Mouse (Mus musculus) spleen, adult 2 months (tissue): ENCODE measurements around the gene Ccdc69. TPM values are rescaled to one million over a fixed set of nuclear protein-coding genes. Genes with fewer than 3 reads are reported as not detected.

Source experiments
- DNase-seq, 2 experiments: peaks; one replicate each; pipeline versions ENCODE4 v3.0.0 to v3.0.0-alpha.2; 2012 to 2021; ENCODE audit warnings: low spot score in 2 of 2, low read depth in 1 of 2
- H3K27ac ChIP-seq: fragments of 200-500 bp; 2 replicates; pipeline ENCODE4 v1.5.1; 2012; ENCODE audit warnings: low read length, inconsistent platforms; ENCODE audit not compliant: insufficient read depth
- H3K27me3 ChIP-seq: fragments of 200-500 bp; 2 replicates; pipeline ENCODE4 v1.6.1; 2012; ENCODE audit warnings: mild to moderate bottlenecking, moderate library complexity, low read length, inconsistent platforms; ENCODE audit not compliant: control insufficient read depth, insufficient read depth
- H3K36me3 ChIP-seq: fragments of 200-500 bp; 2 replicates; pipeline ENCODE4 v1.6.1; 2012; ENCODE audit warnings: mild to moderate bottlenecking, low read length, inconsistent platforms; ENCODE audit not compliant: control insufficient read depth, insufficient read depth
- H3K4me1 ChIP-seq: fragments of 200-500 bp; 2 replicates; pipeline ENCODE4 v1.6.1; 2011; ENCODE audit warnings: inconsistent platforms; ENCODE audit not compliant: control insufficient read depth, insufficient read depth, insufficient read length
- H3K4me3 ChIP-seq: fragments of 200-500 bp; 2 replicates; pipeline ENCODE4 v1.5.1; 2011; ENCODE audit warnings: mild to moderate bottlenecking, inconsistent platforms; ENCODE audit not compliant: insufficient read depth, insufficient read length; ENCODE audit errors: extremely low read depth
- CTCF ChIP-seq: fragments of 200-500 bp; IDR thresholded peaks from 2 replicates; pipeline ENCODE4 v1.5.1; 2011; ENCODE audit warnings: mild to moderate bottlenecking, inconsistent platforms; ENCODE audit not compliant: insufficient read depth, insufficient read length, insufficient replicate concordance; ENCODE audit errors: extremely low read depth
- POLR2A ChIP-seq: fragments of 200-500 bp; IDR thresholded peaks from 2 replicates; pipeline ENCODE4 v1.6.1; 2011; ENCODE audit warnings: low read depth, low read length, inconsistent platforms
- WGBS: fragments of 180-500 bp; shearing (Covaris S2); methylation state at CpG from one replicate; pipeline ENCODE4 v1.1.7; 2018; 5-methylcytosine and 5-hydroxymethylcytosine counted together
- polyA plus RNA-seq: library from polyadenylated mRNA; depleted of rRNA; stranded (reverse); fragments of >200 nt; gene quantifications from 2 replicates; pipeline ENCODE4 v1.2.3, GENCODE M21; 2012

Ccdc69 gene
- polyA plus RNA-seq, 1 experiment: 10.6 TPM

- Histone ChIP-seq H3K36me3 (no peaks in the 10 kb centered on the region), H3K4me1 (no peaks in the 10 kb centered on the region), H3K27ac (no peak overlapping the region), H3K27me3 (no peaks in the 10 kb centered on the region), H3K4me3 (no peak overlapping the region)
- 63% methylated on average over 5 of the region's 5 CpGs for WGBS
- DNase-seq: no peak
- TF ChIP-seq POLR2A: no peak
- TF ChIP-seq CTCF: no peak
Measured at GRCm38 (mm10) chr11:55085396-55085795, 7.5 kb upstream of the Ccdc69 start.

- WGBS: 91% methylated on average over 4 of the region's 4 CpGs
- no peak for DNase-seq
- no peak for TF ChIP-seq CTCF
- TF ChIP-seq POLR2A: no peak
- no peak overlapping the region for H3K4me3 ChIP-seq
- H3K27me3 ChIP-seq: no peaks in the 10 kb centered on the region
- no peaks in the 10 kb centered on the region for H3K36me3 ChIP-seq
- no peak overlapping the region for H3K27ac ChIP-seq
- no peaks in the 10 kb centered on the region for H3K4me1 ChIP-seq
Measured at GRCm38 (mm10) chr11:55084629-55085028, 6.7 kb upstream of the Ccdc69 start.

GRCm38 (mm10) chr11:55081206-55081605 is 3.3 kb upstream of the Ccdc69 start:
- Histone ChIP-seq H3K4me1 (peaks cover 15% of the 10 kb centered on the region; the same call in 1 of the 2 replicates), H3K4me3 (no peak overlapping the region), H3K27ac (no peak overlapping the region), H3K36me3 (no peaks in the 10 kb centered on the region), H3K27me3 (no peaks in the 10 kb centered on the region)
- 93% methylated on average over 9 of the region's 9 CpGs for WGBS
- TF ChIP-seq CTCF: no peak
- no peak for TF ChIP-seq POLR2A
- DNase-seq: no peak

- WGBS: 93% methylated on average over 4 of the region's 4 CpGs
- no peak overlapping the region for H3K4me3 ChIP-seq
- H3K4me1 ChIP-seq: peaks cover 23% of the 10 kb centered on the region; the same call in 1 of the 2 replicates
- no peaks in the 10 kb centered on the region for H3K36me3 ChIP-seq
- no peak for DNase-seq
- no peak overlapping the region for H3K27ac ChIP-seq
- TF ChIP-seq POLR2A (no peak), CTCF (no peak)
- no peaks in the 10 kb centered on the region for H3K27me3 ChIP-seq
Measured at GRCm38 (mm10) chr11:55079180-55079579, 1.2 kb upstream of the Ccdc69 start.

- Histone ChIP-seq H3K4me1 (peaks cover 23% of the 10 kb centered on the region; the same call in 1 of the 2 replicates), H3K36me3 (no peaks in the 10 kb centered on the region), H3K4me3 (peak overlapping the region; percentile 90; the same call in 1 of the 2 replicates), H3K27me3 (no peaks in the 10 kb centered on the region), H3K27ac (peak overlapping the region; percentile 92)
- WGBS: 25% methylated on average over 3 of the region's 3 CpGs
- TF ChIP-seq POLR2A (no peak), CTCF (no peak)
- DNase-seq: no peak
Measured at GRCm38 (mm10) chr11:55078502-55078901, 571 bp upstream of the Ccdc69 start.

- no peak for DNase-seq
- 26% methylated on average over 5 of the region's 5 CpGs for WGBS
- no peaks in the 10 kb centered on the region for H3K36me3 ChIP-seq
- H3K27me3 ChIP-seq: no peaks in the 10 kb centered on the region
- no peak overlapping the region for H3K4me3 ChIP-seq
- TF ChIP-seq POLR2A (no peak), CTCF (no peak)
- peak overlapping the region; percentile 92 for H3K27ac ChIP-seq
- peaks cover 33% of the 10 kb centered on the region for H3K4me1 ChIP-seq
Measured at GRCm38 (mm10) chr11:55076234-55076633, 1.7 kb downstream of the Ccdc69 start.

- Histone ChIP-seq H3K27me3 (no peaks in the 10 kb centered on the region), H3K4me1 (peaks cover 33% of the 10 kb centered on the region), H3K27ac (no peak overlapping the region), H3K4me3 (no peak overlapping the region), H3K36me3 (no peaks in the 10 kb centered on the region)
- DNase-seq: no peak
- 80% methylated on average over 2 of the region's 2 CpGs for WGBS
- TF ChIP-seq CTCF (no peak), POLR2A (no peak)
Measured at GRCm38 (mm10) chr11:55075602-55076001, 2.3 kb downstream of the Ccdc69 start.
